Comparison of ENCODE assay signal across 30 mouse cellular contexts in genomic region chr8:11049835-11050234, GRCm38 (mm10). TPM values are rescaled to one million over a fixed set of nuclear protein-coding genes. Genes with fewer than 3 reads are reported as not detected.
DNase-seq lines count a peak whose midpoint lies in the region; ATAC-seq and TF ChIP-seq lines count a peak whose summit lies in the region.
"Had no signal": no experiment of that assay in that cellular context is flagged by ENCODE, and none has a peak within 500 bp of the region (broad histone marks: within the 10 kb centered on the region; RNA-seq: fewer than 3 reads in every experiment).

No protein-coding gene starts in this region.

- no peak for DNase-seq in heart, postnatal 4 days
- DNase-seq in lung, embryonic 14.5 days: no peak
- DNase-seq in lung, adult 18-20 months: no peak
- no peak for DNase-seq in testis, postnatal 14 days (ENCODE audit: low spot score)
- no peak for DNase-seq in adipocyte (ENCODE audit: low spot score)
- DNase-seq: adrenal gland, postnatal 25 days; cerebellum, adult 18-20 months; cerebellum, postnatal 10 days; gastrocnemius, postnatal 14 days; heart, adult 18-20 months; heart, postnatal 14 days; kidney, adult 9 months; kidney, postnatal 25 days; lung, adult 2 months; right cerebral cortex, adult 18-20 months; spleen, adult 18-20 months; thymus, adult 2 months; thymus, postnatal 4 days had no signal

- H3K4me1 ChIP-seq in heart, embryonic 13.5 days: peaks cover 3% of the 10 kb centered on the region
- no peaks in the 10 kb centered on the region for H3K4me1 ChIP-seq in lung, embryonic 14.5 days (ENCODE audit: insufficient read depth)
- H3K4me1 ChIP-seq: forebrain, embryonic 13.5 days; neural tube, embryonic 12.5 days had no signal

- no peak overlapping the region for H3K27ac ChIP-seq in heart, embryonic 13.5 days (replicated peaks)
- no peak overlapping the region for H3K27ac ChIP-seq in lung, embryonic 14.5 days (ENCODE audit: low read depth)
- H3K27ac ChIP-seq: embryonic facial prominence, embryonic 15.5 days; forebrain, embryonic 13.5 days; hindbrain, embryonic 12.5 days; hindbrain, postnatal 0 days; intestine, embryonic 15.5 days; macrophage; midbrain, embryonic 12.5 days; neural tube, embryonic 12.5 days had no signal

- H3K9ac ChIP-seq in heart, embryonic 13.5 days: no peak overlapping the region
- no peak overlapping the region for H3K9ac ChIP-seq in lung, embryonic 14.5 days
- H3K9ac ChIP-seq: embryonic facial prominence, embryonic 15.5 days; forebrain, embryonic 13.5 days; hindbrain, embryonic 12.5 days; intestine, embryonic 15.5 days; midbrain, embryonic 12.5 days; neural tube, embryonic 12.5 days had no signal

- whole genome bisulfite sequencing in heart, embryonic 13.5 days: 44% methylated on average over 5 of the region's 5 CpGs
- 54% methylated on average over 5 of the region's 5 CpGs for WGBS in lung, embryonic 14.5 days

- no peak for ATAC-seq in heart, embryonic 13.5 days (ENCODE audit: extremely low read depth, insufficient number of reproducible peaks, low FRiP score, low TSS enrichment)
- ATAC-seq in lung, embryonic 14.5 days (ENCODE audit: insufficient read depth): no peak
- peak; percentile 56 for ATAC-seq in megakaryocyte, adult 5-6 weeks (ENCODE audit: poor library complexity, severe bottlenecking)
- ATAC-seq: CD4-positive, CD25-positive, alpha-beta regulatory T cell, adult 4 months; forebrain, embryonic 13.5 days; hindbrain, postnatal 0 days; intestine, embryonic 15.5 days had no signal

- no peaks in the 10 kb centered on the region for H3K9me3 ChIP-seq in heart, embryonic 13.5 days
- H3K9me3 ChIP-seq in lung, embryonic 14.5 days (ENCODE audit: low read depth, low read length): no peaks in the 10 kb centered on the region
- H3K9me3 ChIP-seq: embryonic facial prominence, embryonic 15.5 days; forebrain, embryonic 13.5 days; hindbrain, embryonic 12.5 days; intestine, embryonic 15.5 days; midbrain, embryonic 12.5 days; neural tube, embryonic 12.5 days had no signal

- peak overlapping the region; percentile 23; the same call in 1 of the 2 replicates for H3K4me2 ChIP-seq in heart, embryonic 13.5 days
- H3K4me2 ChIP-seq in lung, embryonic 14.5 days: no peak overlapping the region
- H3K4me2 ChIP-seq: embryonic facial prominence, embryonic 15.5 days; forebrain, embryonic 13.5 days; hindbrain, embryonic 12.5 days; intestine, embryonic 15.5 days; midbrain, embryonic 12.5 days; neural tube, embryonic 12.5 days had no signal

- H3K27me3 ChIP-seq in heart, embryonic 13.5 days (replicated peaks): no peaks in the 10 kb centered on the region
- H3K27me3 ChIP-seq in lung, embryonic 14.5 days (ENCODE audit: insufficient read depth, low read length): no peaks in the 10 kb centered on the region
- H3K27me3 ChIP-seq: forebrain, embryonic 13.5 days; hindbrain, embryonic 12.5 days; intestine, embryonic 15.5 days; midbrain, embryonic 12.5 days; neural tube, embryonic 12.5 days had no signal

- H3K36me3 ChIP-seq in heart, embryonic 13.5 days: no peaks in the 10 kb centered on the region
- no peaks in the 10 kb centered on the region for H3K36me3 ChIP-seq in lung, embryonic 14.5 days (ENCODE audit: insufficient read depth)
- H3K36me3 ChIP-seq: embryonic facial prominence, embryonic 15.5 days; hindbrain, embryonic 12.5 days; intestine, embryonic 15.5 days; midbrain, embryonic 12.5 days; neural tube, embryonic 12.5 days had no signal

- peak; percentile 10; the same call in 1 of the 2 replicates for TF ChIP-seq CTCF in lung, embryonic 14.5 days (IDR thresholded peaks at IDR 0.05; ENCODE audit: low read depth)

- H3K4me3 ChIP-seq in heart, embryonic 13.5 days: no peak overlapping the region
- no peak overlapping the region for H3K4me3 ChIP-seq in lung, embryonic 14.5 days (ENCODE audit: low read depth, low read length)
- H3K4me3 ChIP-seq: embryonic facial prominence, embryonic 15.5 days; forebrain, embryonic 13.5 days; hindbrain, embryonic 12.5 days; intestine, embryonic 15.5 days; midbrain, embryonic 12.5 days; myocyte; neural tube, embryonic 12.5 days had no signal

RNA-seq across cellular contexts. Expression of gene Irs2, which starts 41.6 kb away (rescaled TPM):
- polyA plus RNA-seq in heart, embryonic 13.5 days (2015; fragmentation: Nextera tagmentation; extraction: Ambion mirVana): 3.0 and 3.2 TPM in 2 replicates
- 10 to 100 TPM; 39.5 to 47.6 TPM for total RNA-seq in heart, postnatal 4 days (2021)
- polyA plus RNA-seq in lung, embryonic 14.5 days (2014; fragmentation: Nextera tagmentation; extraction: Ambion mirVana): 5.7 TPM in 2 replicates
- total RNA-seq in megakaryocyte, adult 5-6 weeks (2015): 12.3 and 12.5 TPM in 2 replicates
- 7.6 and 10.9 TPM in 2 replicates for total RNA-seq in megakaryocyte, adult 5-6 weeks (2017)
